Mouse (Mus musculus): ENCODE results near the gene Cdh13.

DNA sequence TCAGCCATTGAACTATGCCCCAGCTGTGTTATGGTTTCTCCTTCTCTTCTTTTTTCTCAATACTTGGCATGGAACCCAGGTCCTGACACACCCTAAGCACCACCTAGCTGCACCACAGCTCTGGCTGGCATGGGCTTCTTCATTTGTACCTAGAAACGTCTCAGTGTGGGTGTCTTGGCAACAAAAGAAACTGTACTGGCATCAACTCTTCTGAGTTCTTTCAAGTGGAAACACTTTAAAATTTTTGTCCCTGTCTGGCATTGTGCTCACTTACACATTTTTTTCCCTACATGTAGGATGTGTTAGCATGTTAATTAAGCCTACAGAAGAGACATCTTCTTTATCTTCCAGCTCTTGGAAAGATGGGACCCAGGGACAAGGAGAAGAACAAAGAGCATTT, 37.0 kb downstream of the Cdh13 start:
- TF ChIP-seq POLR2A (IDR thresholded peaks at IDR 0.05; ENCODE audit: borderline replicate concordance, control insufficient read depth, low read depth, low read length) (no peak), CTCF (IDR thresholded peaks at IDR 0.05; ENCODE audit: control insufficient read depth, insufficient read depth, low read length) (no peak)

Measured in bone marrow, adult 2 months (tissue).